Mouse (Mus musculus) intestine, embryonic 15.5 days (tissue): ENCODE measurements around the gene Cstl1. TPM values are rescaled to one million over a fixed set of nuclear protein-coding genes. Genes with fewer than 3 reads are reported as not detected.
"Not testable (repeated sequence)": the region's sequence is repeated elsewhere in the genome, so short reads cannot be mapped to it uniquely, and the experiment has no call there.

Experiments
- ATAC-seq: fragments of 200-750 bp; cut with Nextera tagmentation; 2 replicates; pipeline ENCODE4 v1.8.0; 2017; ENCODE audit warnings: moderate TSS enrichment, moderate library complexity
- H3K27ac ChIP-seq: fragments of 300-500 bp; sonication (generic); 2 replicates; pipeline ENCODE4 v1.5.1; 2015; ENCODE audit warnings: mild to moderate bottlenecking, inconsistent platforms
- H3K27me3 ChIP-seq: fragments of 300-500 bp; sonication (generic); replicated peaks from 2 replicates; pipeline ENCODE4 v1.6.1; 2015; ENCODE audit warnings: inconsistent platforms
- H3K36me3 ChIP-seq: fragments of 300-500 bp; sonication (generic); 2 replicates; pipeline ENCODE4 v1.6.1; 2015; ENCODE audit warnings: inconsistent platforms
- H3K4me1 ChIP-seq: fragments of 300-500 bp; sonication (generic); replicated peaks from 2 replicates; pipeline ENCODE4 v1.6.1; 2015; ENCODE audit warnings: inconsistent platforms
- H3K4me2 ChIP-seq: fragments of 300-500 bp; sonication (generic); replicated peaks from 2 replicates; pipeline ENCODE4 v1.6.1; 2015; ENCODE audit warnings: mild to moderate bottlenecking, inconsistent platforms
- H3K4me3 ChIP-seq: fragments of 300-500 bp; sonication (generic); replicated peaks from 2 replicates; pipeline ENCODE4 v1.5.1; 2015; ENCODE audit warnings: inconsistent platforms
- H3K9ac ChIP-seq: fragments of 300-500 bp; sonication (generic); 2 replicates; pipeline ENCODE4 v1.6.1; 2015; ENCODE audit warnings: inconsistent platforms
- H3K9me3 ChIP-seq: fragments of 300-500 bp; sonication (generic); 2 replicates; pipeline ENCODE4 v1.6.1; 2016; ENCODE audit warnings: inconsistent platforms
- WGBS: fragments of 180-500 bp; shearing (Covaris S2); methylation state at CpG from one replicate; pipeline ENCODE4 v1.1.7; 2015; 5-methylcytosine and 5-hydroxymethylcytosine counted together
- polyA plus RNA-seq: library from polyadenylated mRNA; unstranded; fragments of >200 nt; fragmentation: Nextera tagmentation; extraction: Ambion mirVana; gene quantifications from 2 replicates; pipeline ENCODE4 v1.2.1, GENCODE M21; 2015

Gene Cstl1
- polyA plus RNA-seq, 1 experiment from 2014 or later = not detected

DNA sequence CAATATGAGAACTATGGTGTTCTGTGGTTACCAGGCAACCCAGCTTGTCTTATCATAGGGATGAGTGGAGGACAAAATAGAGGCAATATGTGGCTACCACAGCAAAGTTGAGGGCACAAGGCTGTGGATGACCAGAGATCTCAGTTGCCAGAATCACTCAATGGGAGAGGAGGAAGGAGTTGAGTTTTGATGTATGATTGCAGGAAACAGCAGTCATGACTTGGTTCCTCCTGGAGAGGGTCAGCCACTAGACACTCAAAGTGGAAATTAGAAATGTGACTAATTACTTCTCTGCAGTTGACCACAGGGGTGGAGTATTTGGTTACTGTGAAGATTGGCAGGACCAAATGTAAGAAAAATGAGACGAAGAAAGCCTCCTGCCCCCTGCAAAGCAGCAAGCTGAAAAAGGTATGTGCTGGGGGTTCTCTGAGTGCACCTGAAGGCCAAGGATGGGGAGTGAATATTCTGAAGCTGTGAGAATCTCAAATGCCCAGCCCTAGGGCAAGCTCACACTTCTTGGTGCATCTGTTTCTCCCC is 4.2 kb downstream of the Cstl1 start:
- Histone ChIP-seq H3K4me1 (no peaks in the 10 kb centered on the region), H3K27ac (no peak overlapping the region), H3K27me3 (no peaks in the 10 kb centered on the region), H3K4me3 (no peak overlapping the region), H3K9ac (no peak overlapping the region), H3K4me2 (no peak overlapping the region), H3K36me3 (no peaks in the 10 kb centered on the region), H3K9me3 (no peaks in the 10 kb centered on the region)
- WGBS = 76% methylated on average over 1 of the region's 1 CpGs
- no peak for ATAC-seq

- Histone ChIP-seq H3K36me3 (no peaks in the 10 kb centered on the region), H3K9ac (no peak overlapping the region), H3K27me3 (no peaks in the 10 kb centered on the region), H3K9me3 (no peaks in the 10 kb centered on the region), H3K4me1 (no peaks in the 10 kb centered on the region), H3K4me2 (no peak overlapping the region), H3K27ac (no peak overlapping the region), H3K4me3 (no peak overlapping the region)
- 89% methylated on average over 1 of the region's 1 CpGs for WGBS
- ATAC-seq = no peak
Observed at GRCm38 (mm10) chr2:148763648-148764388, 13.7 kb downstream of the Cstl1 start.

DNA sequence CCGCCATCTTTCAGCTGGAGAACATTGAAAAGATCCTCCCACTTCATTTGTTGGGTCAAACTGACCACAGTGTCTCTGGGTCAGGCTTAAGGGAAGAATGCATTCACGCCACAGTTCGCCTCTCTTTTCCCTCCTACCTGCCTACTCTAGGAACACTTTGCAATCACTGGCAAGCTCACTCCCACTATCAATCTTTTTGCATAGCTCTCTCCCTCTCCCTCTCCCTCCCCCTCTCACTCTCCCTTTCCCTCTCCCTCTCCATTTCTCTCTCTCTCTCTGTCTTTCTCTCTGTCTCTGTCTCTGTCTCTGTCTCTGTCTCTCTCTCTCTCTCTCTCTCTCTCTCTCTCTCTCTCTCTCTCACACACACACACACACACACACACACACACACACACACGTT is 21.2 kb downstream of the Cstl1 start, which contains the start of gene Cst11:
Cst11 (minus strand) TSS at position 101 of the 400 bp plus-strand sequence.
- not testable (repeated sequence) for H3K27me3 ChIP-seq, H3K4me3 ChIP-seq, H3K36me3 ChIP-seq, H3K9me3 ChIP-seq, ATAC-seq, H3K4me1 ChIP-seq, H3K9ac ChIP-seq, H3K27ac ChIP-seq, H3K4me2 ChIP-seq
- WGBS = 84% methylated on average over 4 of the region's 4 CpGs

DNA sequence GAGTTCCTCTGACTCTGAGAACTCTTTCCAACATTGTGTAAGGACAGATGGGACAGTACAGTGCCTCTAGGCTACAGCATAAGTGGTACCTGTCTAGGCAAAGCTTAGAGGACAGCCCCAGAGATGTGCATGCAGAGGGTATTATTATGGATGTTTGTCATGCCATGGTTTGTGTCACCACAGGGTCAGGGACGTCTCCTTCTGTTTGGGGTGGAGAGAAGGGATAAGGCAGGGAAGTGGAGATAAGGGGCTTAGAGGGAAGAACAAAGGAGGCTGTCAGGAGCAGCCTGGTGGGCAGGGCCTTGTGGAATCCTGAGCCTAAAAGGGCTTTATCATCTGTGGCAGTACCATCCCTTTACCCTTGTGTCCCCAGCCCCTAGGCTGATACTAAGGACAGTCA is 31.6 kb downstream of the Cstl1 start, which contains the start of gene 8030411F24Rik:
8030411F24Rik (plus strand) TSS at position 301 of the 400 bp plus-strand sequence.
- Histone ChIP-seq H3K27me3 (no peaks in the 10 kb centered on the region), H3K27ac (no peak within 1 kb of the TSS), H3K4me3 (no peak within 1 kb of the TSS), H3K4me1 (no peaks in the 10 kb centered on the region), H3K9me3 (no peaks in the 10 kb centered on the region), H3K9ac (no peak within 1 kb of the TSS), H3K36me3 (no peaks in the 10 kb centered on the region), H3K4me2 (no peak within 1 kb of the TSS)
- WGBS = 26% methylated on average over 1 of the region's 1 CpGs
- ATAC-seq = no peak

- no peaks in the 10 kb centered on the region for H3K36me3 ChIP-seq
- no peaks in the 10 kb centered on the region for H3K27me3 ChIP-seq
- no peak for ATAC-seq
- H3K9me3 ChIP-seq = no peaks in the 10 kb centered on the region
- no peak within 1 kb of the TSS for H3K4me2 ChIP-seq
- no peaks in the 10 kb centered on the region for H3K4me1 ChIP-seq
- 95% methylated on average over 6 of the region's 6 CpGs for WGBS
- no peak within 1 kb of the TSS for H3K27ac ChIP-seq
- no peak within 1 kb of the TSS for H3K4me3 ChIP-seq
- H3K9ac ChIP-seq = no peak within 1 kb of the TSS
Observed at GRCm38 (mm10) chr2:148789142-148789541, 39.0 kb downstream of the Cstl1 start, which contains the start of gene Cst12. Gene Cst12, plus strand, starts transcription at chr2:148789361.

DNA sequence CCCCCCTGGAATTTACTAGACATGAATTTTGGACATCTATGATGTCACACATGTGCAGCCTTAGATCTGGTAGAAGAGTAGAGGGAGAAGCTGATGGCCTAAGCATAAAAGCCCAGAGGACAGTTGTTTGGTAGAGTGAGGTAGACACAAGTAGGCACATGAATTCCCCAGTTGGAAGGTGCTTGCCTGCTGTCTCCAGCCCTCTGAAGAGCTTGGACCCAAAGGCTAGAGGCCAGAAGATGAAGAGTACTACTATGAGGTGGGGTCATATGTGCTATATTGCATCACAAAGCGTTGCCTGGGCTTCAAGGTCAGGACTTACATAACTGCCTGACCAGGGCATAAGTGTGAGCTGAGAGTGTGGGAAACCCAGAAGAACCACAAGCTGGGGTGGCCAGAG is 48.3 kb downstream of the Cstl1 start, which contains the start of gene Cst8:
Cst8 (plus strand) TSS at position 301 of the 400 bp plus-strand sequence.
- Histone ChIP-seq H3K36me3 (no peaks in the 10 kb centered on the region), H3K4me2 (no peak within 1 kb of the TSS), H3K27me3 (no peaks in the 10 kb centered on the region), H3K27ac (no peak within 1 kb of the TSS), H3K4me3 (no peak within 1 kb of the TSS), H3K9me3 (no peaks in the 10 kb centered on the region), H3K9ac (no peak within 1 kb of the TSS), H3K4me1 (no peaks in the 10 kb centered on the region)
- 84% methylated on average over 1 of the region's 1 CpGs for WGBS
- no peak for ATAC-seq

DNA sequence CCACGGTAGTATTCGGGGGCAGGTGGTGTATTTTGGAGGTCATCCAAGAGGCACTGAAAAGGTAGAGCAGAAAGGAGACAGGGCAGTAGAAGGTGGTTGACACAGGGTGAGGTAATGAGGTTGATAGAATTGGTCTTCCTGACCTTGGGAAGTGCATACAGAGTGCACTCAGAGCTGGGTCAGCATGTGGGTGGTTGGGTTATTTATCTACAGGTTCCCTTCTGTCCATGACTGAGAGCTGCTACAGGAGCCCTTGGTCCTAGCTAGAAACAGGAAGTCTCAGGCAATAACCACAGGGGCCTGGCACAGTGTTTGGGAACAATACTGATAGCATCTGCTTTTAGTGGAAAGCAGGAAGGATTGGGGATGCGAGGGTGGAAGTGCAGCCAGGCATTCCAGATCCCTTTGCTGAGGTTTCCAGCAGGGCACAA is 51.3 kb downstream of the Cstl1 start:
- no peak overlapping the region for H3K4me2 ChIP-seq
- H3K27ac ChIP-seq = no peak overlapping the region
- no peaks in the 10 kb centered on the region for H3K4me1 ChIP-seq
- H3K9me3 ChIP-seq = no peaks in the 10 kb centered on the region
- no peak for ATAC-seq
- 39% methylated on average over 3 of the region's 3 CpGs for WGBS
- no peak overlapping the region for H3K4me3 ChIP-seq
- H3K27me3 ChIP-seq = no peaks in the 10 kb centered on the region
- H3K36me3 ChIP-seq = no peaks in the 10 kb centered on the region
- H3K9ac ChIP-seq = no peak overlapping the region

Other genes starting within 250 kb of the Cstl1 start
- gene Nxt1, start 77.8 kb upstream of the Cstl1 start, polyA plus RNA-seq = 73.1 and 73.7 TPM in 2 replicates
- 15.1 and 16.1 TPM in 2 replicates for gene Gzf1, start 69.3 kb upstream of the Cstl1 start, polyA plus RNA-seq
- 3.4 and 4.1 TPM in 2 replicates for gene Napb, start 17.9 kb upstream of the Cstl1 start, polyA plus RNA-seq
- not detected in 2 replicates for gene Cst11, start 21.1 kb downstream of the Cstl1 start, polyA plus RNA-seq
- not detected in 2 replicates for gene 8030411F24Rik, start 31.7 kb downstream of the Cstl1 start, polyA plus RNA-seq
- gene Cst12, start 39.0 kb downstream of the Cstl1 start, polyA plus RNA-seq = 0.67 TPM in 1 of 2 replicates, not detected in the other
- 0.45 TPM in 1 of 2 replicates, not detected in the other for gene Cst8, start 48.4 kb downstream of the Cstl1 start, polyA plus RNA-seq
- gene Cst13, start 69.7 kb downstream of the Cstl1 start, polyA plus RNA-seq = not detected in 2 replicates
- not detected in 2 replicates for gene Cst9, start 84.8 kb downstream of the Cstl1 start, polyA plus RNA-seq
- not detected in 2 replicates for gene 9230104L09Rik, start 114.7 kb downstream of the Cstl1 start, polyA plus RNA-seq
- gene Cst3, start 125.3 kb downstream of the Cstl1 start, polyA plus RNA-seq = 349 and 390 TPM in 2 replicates